Mouse (Mus musculus) thymus, adult 18-20 months (tissue): ENCODE measurements around the gene Cep112.
A peak's percentile ranks its signal among the peaks of the same experiment; 100 is the strongest.

Source experiments
- DNase-seq, 2 experiments: peaks; one replicate each; pipeline ENCODE4 v3.0.0; 2022; ENCODE audit warnings: mixed read lengths in 2 of 2

Cep112 gene

DNA sequence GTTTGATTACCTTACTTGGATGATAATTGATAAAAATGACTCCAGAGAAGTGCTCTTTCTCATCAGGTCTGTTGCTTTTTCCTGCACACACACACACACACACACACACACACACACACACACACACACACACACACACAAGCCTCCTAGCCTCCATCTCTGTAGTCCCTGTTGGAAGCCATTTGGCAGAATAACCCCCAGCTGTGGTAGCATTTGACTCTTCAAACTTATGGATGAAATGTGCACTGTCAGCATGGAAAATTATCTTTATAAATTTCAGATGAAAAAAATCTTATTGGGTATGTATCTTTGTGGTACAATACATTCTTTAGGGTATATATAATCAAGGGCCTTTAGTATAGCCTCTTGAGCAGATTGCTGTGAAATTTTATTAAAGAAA lies 181.8 kb downstream of the Cep112 start:
- DNase-seq: no peak

DNA sequence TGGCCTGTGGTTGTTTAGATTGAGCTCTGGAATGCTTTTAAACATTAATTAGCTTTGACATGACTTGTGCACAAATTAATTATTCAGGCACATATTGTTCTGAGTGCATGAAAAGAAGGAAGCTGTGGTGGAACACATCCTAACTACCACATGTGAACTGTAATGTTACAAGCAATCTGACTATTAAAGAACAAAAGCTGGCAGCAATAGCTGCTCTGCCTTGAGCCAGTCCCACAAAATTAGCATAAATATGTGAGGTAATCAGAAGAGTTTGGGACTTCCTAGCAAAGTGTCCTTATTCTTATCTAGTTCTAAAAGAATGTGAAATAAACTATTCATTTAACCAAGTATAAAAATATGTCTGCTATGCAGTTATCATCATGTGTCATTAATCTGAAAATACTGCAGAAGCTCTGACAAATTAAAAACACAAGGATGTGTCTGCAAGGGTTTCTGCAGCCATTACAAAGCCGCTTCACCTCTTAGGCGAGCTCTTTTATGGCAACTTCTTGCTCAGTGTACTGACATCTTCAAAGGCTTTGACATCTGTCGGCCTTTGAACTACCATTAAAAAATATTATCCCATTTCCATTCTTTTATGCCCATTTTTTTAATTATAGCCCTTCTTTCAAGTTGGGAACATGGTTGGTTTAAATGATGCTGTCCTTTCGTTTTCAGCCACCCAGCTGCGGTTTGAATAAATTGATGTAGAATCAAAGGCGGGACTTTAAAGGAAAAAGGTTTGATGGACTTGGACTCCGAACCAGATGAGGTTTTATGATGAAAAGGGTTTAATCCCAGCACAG lies 195.8 kb downstream of the Cep112 start:
- DNase-seq: no peak

DNA sequence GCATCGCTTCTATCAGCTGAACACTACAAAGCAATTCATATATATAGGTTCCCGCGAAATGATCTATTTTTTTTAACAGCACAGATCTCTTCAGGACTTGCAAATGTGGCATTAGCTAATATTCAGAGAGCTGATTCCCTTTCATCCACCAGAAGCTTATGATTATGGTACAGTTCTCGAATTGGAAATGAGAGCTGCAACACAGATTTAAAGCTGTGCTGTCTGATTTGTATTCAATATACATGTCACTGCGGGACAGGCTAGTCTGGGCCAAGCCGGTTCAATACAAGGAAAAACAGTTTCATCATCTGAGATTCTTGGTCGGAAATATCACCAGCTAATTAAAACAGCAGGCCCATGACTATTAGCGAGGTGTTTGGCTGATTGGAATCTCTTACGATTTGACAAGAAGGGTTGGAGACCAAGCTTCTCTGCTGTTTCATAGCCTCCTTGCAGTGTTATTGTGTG lies 196.5 kb downstream of the Cep112 start:
- no peak for DNase-seq

DNA sequence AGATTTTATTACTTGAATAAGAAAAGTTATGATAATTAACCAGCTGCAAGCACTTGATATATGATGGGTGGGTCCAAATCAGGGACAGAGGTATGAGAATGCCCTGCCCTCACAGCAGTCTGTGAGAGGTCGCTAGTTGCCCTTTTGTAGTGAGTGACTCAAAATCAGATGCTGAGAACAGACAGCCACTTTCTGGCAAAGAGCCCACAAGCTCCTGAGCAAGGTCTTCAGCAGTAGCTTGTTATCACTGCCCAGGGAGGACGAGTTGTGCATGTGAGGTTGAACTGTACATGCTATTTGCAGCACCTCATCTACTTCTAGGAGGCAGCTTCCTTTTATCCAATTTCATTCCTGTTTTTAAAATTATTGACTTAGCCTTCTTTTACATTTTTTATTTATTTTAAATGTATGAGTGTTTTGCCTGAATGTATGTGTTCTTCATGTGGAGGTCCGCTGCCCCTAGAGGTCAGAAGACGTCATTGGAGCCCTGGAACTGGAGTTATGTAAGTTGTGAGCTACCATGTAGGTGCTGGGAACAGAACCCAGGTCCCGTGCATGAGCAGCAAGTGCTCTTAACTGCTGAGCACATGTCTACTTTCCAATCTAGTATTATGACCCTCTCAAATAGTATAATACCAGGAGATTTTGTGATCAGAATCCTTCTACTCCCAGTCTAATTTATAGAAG lies 200.7 kb downstream of the Cep112 start:
- DNase-seq: no peak

DNA sequence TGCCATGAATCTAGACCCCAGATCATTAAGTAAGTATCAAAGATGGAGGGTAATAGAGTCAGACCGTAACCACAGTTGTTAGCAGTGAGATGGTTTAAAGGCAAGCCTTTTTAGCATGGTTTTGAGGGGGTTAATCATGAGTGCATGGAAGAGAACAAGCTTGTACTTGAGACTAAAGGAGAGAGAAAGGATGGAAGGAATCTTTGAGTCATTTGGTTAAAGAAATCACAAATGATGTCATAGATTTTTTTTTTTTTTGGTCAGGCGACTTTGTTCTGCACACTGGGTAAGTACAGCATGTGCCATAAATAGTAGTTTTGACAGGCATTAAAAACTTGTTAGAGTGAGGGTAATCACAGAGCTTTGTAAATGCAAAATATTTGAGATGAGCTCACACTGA lies 212.8 kb downstream of the Cep112 start:
- DNase-seq: no peak

DNA sequence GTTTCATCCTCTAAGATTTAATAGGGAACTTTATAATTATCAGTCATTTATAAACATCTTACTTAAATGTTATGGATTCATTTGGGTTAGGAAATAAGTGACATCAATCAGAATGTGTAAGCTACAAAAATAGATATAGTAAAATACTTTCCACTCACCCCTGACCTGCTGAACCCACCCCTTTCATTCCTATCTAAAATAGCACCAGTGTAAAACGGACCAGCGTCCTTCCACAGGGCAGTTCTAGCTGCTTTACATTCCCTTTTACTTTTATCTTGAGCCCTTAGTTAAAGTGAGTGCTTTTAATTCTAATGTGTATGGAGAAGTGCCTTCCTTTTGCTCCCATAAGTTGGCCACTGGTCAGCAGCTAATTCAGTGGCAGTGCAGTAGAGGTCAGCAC lies 230.6 kb downstream of the Cep112 start:
- no peak for DNase-seq

DNA sequence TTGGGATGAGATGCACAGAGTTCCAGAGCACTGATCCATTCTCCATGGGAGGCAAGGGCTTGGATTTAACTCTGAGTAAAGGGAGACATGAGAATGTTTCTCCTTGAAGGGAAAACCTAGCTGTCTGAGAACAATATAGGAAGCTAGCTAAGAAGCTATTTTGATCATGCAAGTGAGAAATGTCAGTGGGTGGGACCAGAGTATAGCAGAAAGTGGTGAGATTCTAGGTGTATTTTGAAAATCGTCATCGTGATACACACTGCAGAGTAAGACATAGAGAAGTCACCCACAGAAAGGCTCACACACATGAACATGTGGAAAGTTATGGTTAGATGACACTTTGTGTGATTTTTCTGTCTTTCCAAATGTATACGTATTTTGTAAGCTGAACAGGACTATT lies 257.0 kb downstream of the Cep112 start:
- no peak for DNase-seq

DNA sequence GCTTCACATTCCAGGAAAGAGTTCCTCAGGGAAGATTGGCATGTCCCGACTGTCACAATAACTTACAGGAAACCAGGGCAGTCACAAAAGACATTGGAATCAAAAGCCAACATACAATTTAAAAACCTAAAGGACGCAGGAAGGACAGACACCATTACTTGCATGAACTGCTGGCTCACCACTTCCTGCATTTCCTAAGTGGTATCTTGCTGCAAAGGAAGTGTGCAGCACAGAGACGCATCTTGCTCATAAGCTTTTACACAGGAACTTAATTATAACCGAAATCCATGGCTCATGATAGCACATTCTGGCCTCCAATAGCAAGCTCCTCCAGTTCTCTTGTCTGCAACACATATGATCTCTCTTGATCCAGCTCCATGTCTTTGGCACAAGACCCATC lies 271.6 kb downstream of the Cep112 start:
- no peak for DNase-seq

DNA sequence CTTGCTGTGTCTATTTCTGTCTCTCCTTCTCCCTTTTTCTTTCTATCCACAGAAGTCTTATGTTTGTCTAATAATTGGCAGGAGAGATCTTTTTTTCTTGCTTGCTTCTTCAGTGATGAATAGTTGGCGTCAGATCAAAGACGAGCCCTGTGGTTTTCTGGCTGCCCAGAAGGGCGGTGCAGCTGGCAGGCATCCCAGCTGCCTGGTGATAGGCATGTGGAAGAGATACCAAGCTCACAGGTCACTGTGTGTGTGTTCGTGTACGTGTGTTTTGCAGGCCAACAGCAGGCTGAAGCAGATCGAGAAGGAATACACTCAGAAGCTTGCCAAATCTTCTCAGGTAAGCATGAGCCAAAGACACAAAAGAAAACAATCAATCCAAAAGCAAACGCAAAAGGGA lies 327.3 kb downstream of the Cep112 start:
- DNase-seq: peak; percentile 5 to 9

DNA sequence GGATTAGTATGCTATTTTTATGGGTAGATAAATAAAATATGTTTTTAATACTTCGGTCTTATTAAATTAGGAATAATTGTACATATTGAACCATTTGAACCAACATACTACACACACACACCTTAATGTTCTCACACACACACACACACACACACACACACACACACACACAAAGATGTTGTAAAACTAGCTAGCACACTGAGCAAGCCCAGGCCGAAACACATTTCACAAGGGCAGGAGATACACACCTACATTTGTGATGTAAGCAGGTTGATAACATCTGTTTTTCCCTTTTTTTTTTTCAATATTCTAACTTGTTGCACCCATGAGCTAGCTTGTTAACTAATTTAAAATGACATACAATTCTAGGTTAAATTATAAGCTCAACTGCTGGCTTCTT lies 327.8 kb downstream of the Cep112 start:
- DNase-seq: no peak

DNA sequence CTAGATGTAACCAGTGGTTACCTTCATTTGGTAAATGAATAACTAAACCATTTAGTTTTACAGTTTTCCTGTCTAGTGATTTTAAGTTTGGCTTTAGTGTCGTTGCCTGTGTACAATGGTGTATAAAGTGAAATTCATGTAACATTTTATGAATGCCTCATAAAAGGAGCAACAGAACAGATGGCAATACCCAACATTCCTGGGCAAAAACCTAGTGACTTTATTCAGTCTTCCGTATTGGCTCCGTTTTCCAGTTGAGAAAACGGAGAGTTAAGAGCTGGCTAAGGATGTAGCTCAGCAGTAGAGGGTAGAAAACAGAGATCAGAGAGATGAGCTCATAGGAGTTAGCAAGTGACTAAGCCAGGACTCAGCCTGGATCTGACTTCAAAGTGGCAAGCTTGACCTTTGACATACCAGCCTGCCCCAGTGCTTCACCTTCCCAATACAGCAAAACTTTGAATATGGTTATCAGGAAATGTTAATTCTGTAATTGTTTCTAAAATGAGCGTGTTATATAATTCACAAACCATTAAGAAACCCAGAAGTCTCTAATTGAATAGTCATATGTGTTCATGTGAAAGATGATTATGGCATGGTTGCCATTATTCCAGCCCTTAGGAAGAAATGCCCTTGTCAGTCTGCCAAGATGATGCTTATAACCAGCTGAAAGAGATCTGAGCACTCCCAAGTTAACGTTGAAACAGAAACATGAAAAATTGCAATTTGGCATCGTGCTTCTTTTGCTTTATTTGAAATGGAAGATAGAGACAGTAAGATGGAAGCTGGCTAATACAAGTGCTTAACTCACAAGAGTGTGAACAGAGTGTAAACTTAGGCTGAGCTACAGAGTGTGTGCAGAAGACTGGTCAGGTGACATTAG lies 328.6 kb downstream of the Cep112 start:
- DNase-seq: no peak

DNA sequence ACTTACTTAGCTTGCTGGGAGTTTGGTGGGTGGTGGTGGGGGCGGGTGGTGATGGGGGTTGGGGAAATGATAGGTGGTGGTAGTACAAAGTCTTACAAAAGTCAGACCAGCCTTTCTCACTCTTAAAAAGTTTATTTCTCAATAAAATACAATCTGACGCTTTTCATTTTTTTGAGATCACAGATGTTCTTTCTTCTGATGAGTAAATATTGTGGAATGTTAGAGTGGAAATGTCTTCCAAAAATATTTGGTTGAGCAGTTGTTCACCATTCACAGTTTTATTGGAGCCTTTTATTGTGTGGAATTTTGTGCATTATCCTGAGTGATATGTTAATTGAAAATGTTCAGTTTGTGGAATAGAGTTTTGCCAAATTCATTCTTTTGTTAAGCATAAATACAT lies 332.2 kb downstream of the Cep112 start:
- no peak for DNase-seq

DNA sequence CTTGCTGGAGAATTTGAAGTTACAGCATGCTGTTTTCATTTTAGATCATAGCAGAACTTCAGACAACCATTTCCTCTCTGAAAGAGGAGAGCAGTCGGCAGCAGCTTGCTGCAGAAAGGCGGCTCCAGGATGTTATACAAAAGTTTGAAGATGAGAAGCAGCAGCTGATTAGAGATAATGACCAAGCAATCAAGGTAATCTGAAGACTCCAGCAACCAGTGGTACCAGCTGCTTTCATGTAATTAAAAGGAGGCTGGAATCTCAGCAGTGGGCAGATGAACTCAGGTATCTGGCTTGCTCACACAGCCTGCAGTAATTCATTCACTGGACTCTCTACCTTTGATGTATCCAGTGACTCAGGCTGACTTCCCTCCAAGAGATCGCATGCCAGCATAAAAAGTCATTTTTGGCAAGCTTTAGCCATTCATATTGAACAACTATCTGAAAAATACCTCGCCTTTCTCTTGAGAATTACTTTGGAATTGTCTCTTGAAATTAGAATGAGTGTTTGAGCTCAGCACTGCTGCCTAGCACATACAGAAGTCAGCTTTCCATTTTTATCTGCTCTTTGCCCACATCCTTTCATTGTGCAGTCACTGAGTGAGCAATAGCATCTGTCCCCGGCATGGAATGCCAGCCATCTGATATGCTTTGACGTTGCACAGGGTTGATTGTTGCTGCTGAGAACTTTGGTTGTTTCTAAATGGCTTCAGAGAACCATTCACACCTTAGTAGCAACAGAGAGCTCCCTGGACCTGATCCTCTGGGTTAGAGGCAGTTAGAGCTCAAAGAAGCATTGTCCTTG lies 332.8 kb downstream of the Cep112 start:
- no peak for DNase-seq

DNA sequence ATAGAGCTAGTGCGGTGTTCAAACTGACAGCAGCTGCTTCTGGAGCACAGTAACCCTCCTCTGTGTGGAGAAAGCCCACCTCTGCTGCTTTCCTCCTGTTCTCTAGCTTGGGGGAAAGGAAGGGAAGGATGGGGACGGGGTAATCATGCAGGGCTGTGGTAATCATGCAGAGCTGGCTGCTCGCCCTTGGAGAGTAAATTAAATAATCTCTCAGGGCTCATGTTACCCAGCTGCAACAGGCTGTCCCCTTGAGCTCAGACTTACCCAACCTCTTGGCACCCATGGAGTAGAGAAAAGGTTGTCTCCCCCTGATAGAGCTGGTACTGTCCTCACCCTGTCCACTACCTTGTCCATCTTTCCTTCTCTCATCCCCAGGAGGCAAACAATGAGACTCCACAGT lies 345.1 kb downstream of the Cep112 start:
- DNase-seq: no peak

DNA sequence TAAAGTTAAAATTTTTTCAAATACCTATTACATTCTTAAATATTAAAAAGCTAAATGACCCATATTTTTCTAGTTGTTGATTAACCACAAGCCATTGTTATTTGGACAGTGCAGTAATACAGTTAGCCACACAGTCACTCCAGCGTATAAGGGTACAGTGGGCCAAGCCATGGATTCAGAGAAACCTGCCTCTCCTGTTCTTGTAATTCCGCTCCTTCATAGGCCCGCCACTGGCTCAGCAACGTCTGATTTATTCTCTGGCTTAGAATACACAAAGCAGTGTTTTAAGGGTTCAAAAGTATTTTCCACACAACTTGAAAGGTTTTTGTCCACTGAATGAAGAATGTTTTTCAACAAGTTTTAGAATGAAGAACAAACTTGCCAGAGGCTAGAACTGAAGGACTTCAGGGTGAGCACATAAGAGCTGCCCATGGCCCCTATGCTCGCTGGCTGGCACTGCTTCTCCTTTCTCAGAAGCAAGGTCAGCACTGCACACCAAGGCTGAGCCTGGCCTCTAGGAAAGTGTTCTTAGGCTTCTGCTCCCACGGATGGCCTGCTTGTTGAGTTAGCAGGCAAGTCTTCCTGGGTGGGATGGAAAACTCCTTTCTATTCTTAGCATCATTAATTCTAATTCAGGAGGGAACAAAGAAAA lies 349.2 kb downstream of the Cep112 start:
- DNase-seq: no peak

DNA sequence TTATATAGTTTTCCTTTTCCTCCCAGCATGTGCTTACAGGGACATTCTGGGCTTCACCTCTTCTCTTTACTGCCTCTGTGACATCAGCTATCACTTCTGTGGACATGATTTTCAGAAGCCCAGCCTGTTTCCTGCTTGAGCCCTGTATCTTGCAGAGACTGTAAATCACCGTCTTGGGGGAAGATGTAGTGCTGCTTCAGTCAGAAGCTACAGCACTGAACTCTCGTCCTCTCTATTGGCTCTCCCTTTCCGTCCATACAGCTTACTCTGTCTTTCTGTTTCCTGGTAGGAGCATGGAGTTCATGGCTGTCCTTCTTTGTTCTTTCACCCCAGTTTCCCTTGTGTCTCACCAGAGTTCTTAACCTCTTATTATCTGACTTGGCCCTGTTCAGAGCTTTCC lies 352.2 kb downstream of the Cep112 start:
- DNase-seq: no peak

DNA sequence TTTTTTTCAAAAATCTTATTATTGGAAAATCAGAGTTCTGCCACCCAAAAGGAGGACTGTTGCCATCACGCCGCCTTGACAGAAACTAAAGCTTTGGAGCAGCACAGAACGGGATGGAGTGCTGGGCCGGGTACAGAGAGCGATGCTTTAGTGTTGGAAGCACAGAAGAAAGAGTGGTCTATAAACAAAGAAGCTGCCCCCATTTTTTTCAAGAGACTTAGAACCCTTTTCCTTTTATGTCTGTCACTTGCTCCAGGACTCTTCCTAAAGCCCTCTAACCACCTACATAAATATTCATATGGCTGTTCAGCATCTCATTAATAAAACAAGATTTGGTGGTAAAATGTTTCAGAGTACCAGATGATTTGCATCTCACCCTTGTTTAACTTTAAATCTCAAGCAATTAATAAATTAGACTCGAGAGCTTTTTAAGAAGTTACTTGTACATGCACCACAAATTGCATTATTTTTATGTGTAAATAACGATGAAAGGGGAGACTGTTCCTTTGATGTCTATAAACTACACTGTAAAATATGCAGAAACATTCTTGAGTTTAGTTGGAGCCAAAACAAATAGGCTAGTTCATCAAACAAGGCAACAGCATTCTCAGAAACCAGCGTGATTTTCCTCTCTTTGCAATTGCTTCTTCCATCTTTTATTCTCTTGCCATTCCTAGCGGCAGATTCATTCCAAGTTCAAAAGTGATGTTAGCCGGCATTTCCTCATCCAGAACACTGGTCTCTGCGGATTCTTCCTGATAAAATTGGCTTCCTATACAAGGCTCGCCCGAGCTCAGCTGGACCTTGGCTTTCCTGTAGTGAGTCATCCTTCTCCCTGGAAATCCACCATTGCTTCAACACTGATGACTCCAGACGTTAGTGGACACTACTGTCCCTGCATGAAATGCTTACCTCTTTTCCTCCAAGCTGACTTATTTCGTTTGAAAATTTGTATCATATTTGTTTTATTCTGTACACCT lies 355.6 kb downstream of the Cep112 start:
- no peak for DNase-seq

DNA sequence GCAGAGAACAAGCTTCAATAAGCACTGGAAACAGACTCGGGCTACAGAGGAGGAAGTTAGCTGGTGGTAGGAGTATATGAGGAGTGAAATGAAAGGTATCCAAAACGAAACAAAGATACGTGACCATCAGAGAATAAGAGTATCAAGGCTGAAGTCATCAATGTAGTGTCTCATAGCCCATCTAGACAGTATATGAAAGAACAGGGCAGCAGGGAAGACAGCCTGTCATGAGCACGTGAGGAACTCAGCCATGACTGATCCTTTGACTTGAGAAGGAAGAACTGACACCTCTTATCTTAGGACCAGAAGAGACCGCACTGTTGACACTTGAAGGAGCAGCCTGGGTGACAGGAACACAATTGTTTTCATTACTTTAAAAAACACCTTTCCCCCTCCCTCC lies 373.4 kb downstream of the Cep112 start:
- DNase-seq: no peak

DNA sequence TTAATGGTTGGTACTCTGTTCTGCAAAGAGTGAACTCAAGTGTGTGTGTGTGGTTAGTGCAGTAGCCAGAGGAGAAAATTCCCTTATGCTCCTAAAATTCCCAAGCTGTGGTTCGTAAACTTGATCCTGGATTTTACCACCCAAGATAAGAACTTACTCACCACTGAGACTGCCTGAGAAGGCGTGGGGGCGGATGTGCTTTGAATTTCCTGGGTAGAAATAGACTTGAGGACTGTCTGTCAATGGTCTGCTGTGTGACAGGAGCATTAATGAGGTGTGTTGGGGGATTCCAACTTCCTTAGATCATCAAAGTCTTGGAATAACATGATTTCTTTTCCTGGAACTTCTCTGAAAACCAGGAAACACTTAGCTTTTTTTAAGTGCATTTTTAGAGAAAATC lies 374.7 kb downstream of the Cep112 start:
- no peak for DNase-seq

DNA sequence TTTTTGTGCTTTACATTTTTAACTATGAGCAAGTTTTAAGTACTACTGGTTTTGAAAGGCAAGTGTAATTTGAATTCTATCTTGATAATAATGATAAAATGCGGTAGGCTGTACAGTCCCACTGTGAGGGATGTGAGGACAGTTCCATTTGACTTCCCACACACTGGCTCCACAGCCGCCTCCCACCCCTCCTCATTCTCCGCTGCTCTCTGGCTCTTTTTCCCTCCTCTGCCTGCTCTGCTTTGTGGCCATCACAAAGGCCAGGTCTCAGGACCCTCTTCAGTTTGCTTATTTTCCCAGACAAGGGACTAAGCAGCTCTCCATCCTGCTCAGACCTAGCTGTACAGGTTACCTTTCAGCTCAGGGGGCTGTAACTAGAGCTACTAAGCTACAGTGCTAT lies 379.0 kb downstream of the Cep112 start:
- DNase-seq: no peak

DNA sequence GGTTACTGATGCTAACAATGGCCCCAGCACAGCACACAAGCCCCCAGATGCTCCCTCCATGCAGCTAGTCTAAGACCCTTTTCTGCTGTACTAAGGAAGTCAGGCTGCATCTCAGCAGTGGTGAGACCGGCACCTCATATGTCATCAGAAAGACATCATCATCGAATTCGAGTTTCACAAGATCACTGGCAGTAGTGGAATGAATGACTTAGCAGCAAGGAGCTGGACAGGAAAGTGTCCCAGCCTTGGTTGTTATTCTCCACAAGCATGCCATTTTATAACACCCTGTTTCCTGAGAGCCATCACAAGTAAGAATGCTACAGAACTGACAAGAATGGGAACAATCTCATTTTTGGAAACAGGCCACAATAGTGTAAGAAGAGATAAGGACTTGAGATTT lies 381.0 kb downstream of the Cep112 start:
- DNase-seq: no peak
